Comparison of ENCODE assay signal across 8 mouse cellular contexts in the genomic region with DNA sequence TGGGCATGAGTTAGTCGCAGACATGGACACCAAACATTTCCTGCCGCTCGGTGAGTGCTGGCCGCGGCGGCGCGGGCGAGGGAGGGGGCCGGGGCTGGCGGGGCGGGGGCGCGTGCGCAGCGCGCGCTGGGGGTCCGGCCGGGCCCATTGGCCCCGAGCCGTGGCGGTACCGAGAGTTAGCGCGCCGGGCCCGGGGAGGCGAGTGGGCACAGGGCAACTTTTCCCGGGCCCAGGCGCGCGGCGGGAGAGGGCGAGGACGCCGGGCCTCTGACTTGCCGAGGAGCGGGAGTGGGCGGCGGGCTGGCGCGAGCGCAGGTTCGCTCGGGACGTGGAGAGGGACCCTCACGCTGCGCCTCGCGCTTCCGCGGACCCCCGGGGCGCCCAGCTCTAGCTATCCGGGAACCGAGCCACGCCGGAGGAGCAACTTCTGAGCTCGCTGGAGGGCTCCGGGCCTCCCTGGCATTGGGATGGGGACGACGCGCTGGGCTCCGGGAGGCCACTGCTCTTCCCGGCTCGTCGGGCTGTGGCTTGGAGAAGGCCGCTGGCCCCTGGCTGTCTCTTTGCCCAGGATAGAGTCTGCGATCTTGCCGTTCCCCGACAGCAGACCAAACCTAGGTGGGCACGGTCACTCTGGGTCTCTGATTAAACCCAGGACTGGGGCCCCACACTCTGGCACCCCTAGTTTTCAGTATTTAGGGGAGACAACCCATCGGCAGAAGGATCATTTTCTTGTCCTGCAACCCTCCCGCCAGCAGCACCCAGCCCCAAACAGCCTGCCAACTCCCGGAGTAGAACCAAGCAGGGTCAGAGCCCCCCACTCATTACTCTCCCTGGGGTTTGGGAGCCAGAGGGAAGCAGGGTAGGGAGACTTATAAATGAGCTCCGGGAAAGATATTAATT. TPM values are rescaled to one million over a fixed set of nuclear protein-coding genes. Genes with fewer than 3 reads are reported as not detected.
DNase-seq lines count a peak whose midpoint lies in the region; ATAC-seq and TF ChIP-seq lines count a peak whose summit lies in the region.

No protein-coding gene starts in this region.

- H3K27me3 ChIP-seq in cerebellum, adult 2 months (ENCODE audit: control insufficient read depth, insufficient read depth, low read length): no peaks in the 10 kb centered on the region
- H3K27me3 ChIP-seq in intestine, embryonic 15.5 days (replicated peaks): no peaks in the 10 kb centered on the region
- H3K27me3 ChIP-seq in lung, embryonic 15.5 days: no peaks in the 10 kb centered on the region
- no peaks in the 10 kb centered on the region for H3K27me3 ChIP-seq in small intestine, adult 2 months (ENCODE audit: control insufficient read depth, insufficient read depth, low read length)

- peak; percentile 15 for ATAC-seq in intestine, embryonic 15.5 days
- ATAC-seq in lung, embryonic 15.5 days (ENCODE audit: borderline replicate concordance, extremely low read depth, low FRiP score, low TSS enrichment): 0 out of 2 replicates have a peak, but pooled peaks have one; percentile 10
- ATAC-seq in frontal cortex, adult (ENCODE audit: low TSS enrichment): no peak

- H3K9ac ChIP-seq in intestine, embryonic 15.5 days: peak overlapping the region; percentile 91
- H3K9ac ChIP-seq in lung, embryonic 15.5 days: peak overlapping the region; percentile 98

- H3K36me3 ChIP-seq in intestine, embryonic 15.5 days: no peaks in the 10 kb centered on the region
- H3K36me3 ChIP-seq in lung, embryonic 15.5 days: no peaks in the 10 kb centered on the region
- no peaks in the 10 kb centered on the region for H3K36me3 ChIP-seq in small intestine, adult 2 months (ENCODE audit: control insufficient read depth, insufficient read depth, low read length)

- peak overlapping the region; percentile 77 for H3K4me2 ChIP-seq in intestine, embryonic 15.5 days (replicated peaks)
- peak overlapping the region; percentile 89 for H3K4me2 ChIP-seq in lung, embryonic 15.5 days

- TF ChIP-seq CTCF in cerebellum, adult 2 months (IDR thresholded peaks at IDR 0.05; ENCODE audit: borderline replicate concordance, insufficient read depth, low read depth, low read length): no peak
- no peak for TF ChIP-seq CTCF in small intestine, adult 2 months (IDR thresholded peaks at IDR 0.05; ENCODE audit: extremely low read depth, insufficient read length, insufficient replicate concordance, low read depth, low read length)

- 1% methylated on average over 59 of the region's 77 CpGs for WGBS in cerebellum, adult 2 months
- under 1% methylated on average over 68 of the region's 77 CpGs for WGBS in intestine, embryonic 15.5 days
- WGBS in lung, embryonic 15.5 days: under 1% methylated on average over 55 of the region's 77 CpGs
- WGBS in small intestine, adult 2 months: under 1% methylated on average over 67 of the region's 77 CpGs

- no peak overlapping the region; the same call in 1 of the 2 replicates for H3K27ac ChIP-seq in cerebellum, adult 2 months (ENCODE audit: insufficient read depth, low read length)
- H3K27ac ChIP-seq in intestine, embryonic 15.5 days: peak overlapping the region; percentile 96
- H3K27ac ChIP-seq in lung, embryonic 15.5 days: peak overlapping the region; percentile 98
- H3K27ac ChIP-seq in small intestine, adult 2 months (ENCODE audit: insufficient read depth, low read depth, low read length): peak overlapping the region; percentile 90

- no peaks in the 10 kb centered on the region for H3K9me3 ChIP-seq in intestine, embryonic 15.5 days
- H3K9me3 ChIP-seq in lung, embryonic 15.5 days: no peaks in the 10 kb centered on the region

- no peaks in the 10 kb centered on the region; the same call in 1 of the 2 replicates for H3K4me1 ChIP-seq in cerebellum, adult 2 months (ENCODE audit: control insufficient read depth, insufficient read depth, low read length)
- H3K4me1 ChIP-seq in intestine, embryonic 15.5 days (replicated peaks): peaks cover 69% of the 10 kb centered on the region
- peaks cover 65% of the 10 kb centered on the region for H3K4me1 ChIP-seq in lung, embryonic 15.5 days
- H3K4me1 ChIP-seq in small intestine, adult 2 months (ENCODE audit: control insufficient read depth, insufficient read depth, insufficient read length, low read length): peaks cover 70% of the 10 kb centered on the region

- TF ChIP-seq POLR2A in cerebellum, adult 2 months (IDR thresholded peaks at IDR 0.05; ENCODE audit: borderline replicate concordance, insufficient read depth, low read length): no peak
- TF ChIP-seq POLR2A in small intestine, adult 2 months (IDR thresholded peaks at IDR 0.05; ENCODE audit: low read depth, low read length): no peak

- peak overlapping the region; percentile 49 for H3K4me3 ChIP-seq in cerebellum, adult 2 months (replicated peaks; ENCODE audit: insufficient read depth, low read depth, low read length)
- peak overlapping the region; percentile 86 for H3K4me3 ChIP-seq in intestine, embryonic 15.5 days (replicated peaks)
- peak overlapping the region; percentile 93 for H3K4me3 ChIP-seq in lung, embryonic 15.5 days
- H3K4me3 ChIP-seq in small intestine, adult 2 months (ENCODE audit: low read depth, low read length): peak overlapping the region; percentile 93

- DNase-seq in urinary bladder, postnatal 14 days (ENCODE audit: low spot score): peak; percentile 47
- no peak for DNase-seq in urinary bladder, postnatal 10 days (ENCODE audit: low spot score)
- DNase-seq in cerebellum, adult 2 months: peak; percentile 38 to 57
- peak; percentile 67 for DNase-seq in gastrocnemius, postnatal 10 days

RNA-seq across cellular contexts. Expression of a gene that starts 1.4 kb away (rescaled TPM):
- 14.9 and 17.5 TPM in 2 replicates for polyA plus RNA-seq in cerebellum, adult 2 months (2012; rRNA removed)
- 10 to 100 TPM; 58.8 to 61.3 TPM for total RNA-seq in gastrocnemius, postnatal 10 days (2021)
- polyA plus RNA-seq in intestine, embryonic 15.5 days (2015; fragmentation: Nextera tagmentation; extraction: Ambion mirVana): 11.7 and 12.5 TPM in 2 replicates
- polyA plus RNA-seq in lung, embryonic 15.5 days (2015; fragmentation: Nextera tagmentation; extraction: Ambion mirVana): 12.6 and 13.5 TPM in 2 replicates
- 48.7 and 110 TPM in 2 replicates for polyA plus RNA-seq in small intestine, adult 2 months (2012; rRNA removed)
